Mouse (Mus musculus) spleen, postnatal 4 days (tissue): ENCODE data around the gene Tagln.

Experiments
- DNase-seq, 2 experiments: peaks; one replicate each; pipeline ENCODE4 v3.0.0; 2022; ENCODE audit warnings: low spot score in 2 of 2

Gene Tagln

DNA sequence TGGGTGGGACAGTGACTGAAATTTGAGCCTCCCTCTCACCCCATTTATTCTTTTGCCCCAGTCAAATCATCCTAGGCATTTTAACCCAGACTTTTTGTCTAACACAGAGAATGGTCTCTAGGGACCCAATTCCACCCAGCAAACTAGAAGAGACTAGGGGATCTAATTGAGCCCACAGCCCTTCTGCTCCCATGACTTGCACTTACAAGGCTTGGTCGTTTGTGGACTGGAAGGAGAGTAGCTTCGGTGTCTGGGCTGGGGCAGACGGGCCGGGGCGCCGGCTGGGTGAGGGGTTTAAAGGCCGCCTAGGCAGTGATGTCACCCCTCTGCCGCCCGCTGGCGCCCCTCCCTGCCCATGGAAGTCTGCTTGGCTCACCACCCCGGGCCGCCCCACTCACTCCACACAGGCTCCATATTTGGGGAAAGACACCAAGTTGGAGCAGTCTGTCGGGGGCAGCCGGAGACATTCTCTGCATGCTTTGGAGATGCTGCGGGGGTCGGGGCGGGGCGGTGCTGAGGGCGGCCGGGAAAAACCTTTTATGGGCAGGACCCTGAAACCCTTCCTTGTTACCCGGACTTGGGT, at the start of gene Tagln:
Gene Tagln, minus strand, starts transcription at position 431 of the 583 bp plus-strand sequence.
- DNase-seq, result no peak

DNA sequence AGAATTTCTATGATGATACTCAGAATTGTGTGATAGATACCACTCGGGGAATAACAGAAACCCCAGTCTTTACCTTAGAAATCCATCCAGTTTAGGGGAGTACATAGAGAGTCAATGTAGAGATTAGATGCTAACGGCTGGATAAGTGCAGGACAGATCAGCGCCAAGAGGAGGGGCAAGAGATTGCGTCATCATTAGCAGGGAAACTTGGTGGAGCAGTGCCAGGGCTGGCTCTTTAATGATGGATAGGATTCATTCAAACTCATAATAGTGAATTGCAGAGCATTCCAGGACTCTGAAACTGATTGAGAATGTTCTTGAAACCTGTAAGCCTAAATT, 49.3 kb upstream of the Tagln start:
- DNase-seq, result peak in 1 of 2 experiments; percentile 29

DNA sequence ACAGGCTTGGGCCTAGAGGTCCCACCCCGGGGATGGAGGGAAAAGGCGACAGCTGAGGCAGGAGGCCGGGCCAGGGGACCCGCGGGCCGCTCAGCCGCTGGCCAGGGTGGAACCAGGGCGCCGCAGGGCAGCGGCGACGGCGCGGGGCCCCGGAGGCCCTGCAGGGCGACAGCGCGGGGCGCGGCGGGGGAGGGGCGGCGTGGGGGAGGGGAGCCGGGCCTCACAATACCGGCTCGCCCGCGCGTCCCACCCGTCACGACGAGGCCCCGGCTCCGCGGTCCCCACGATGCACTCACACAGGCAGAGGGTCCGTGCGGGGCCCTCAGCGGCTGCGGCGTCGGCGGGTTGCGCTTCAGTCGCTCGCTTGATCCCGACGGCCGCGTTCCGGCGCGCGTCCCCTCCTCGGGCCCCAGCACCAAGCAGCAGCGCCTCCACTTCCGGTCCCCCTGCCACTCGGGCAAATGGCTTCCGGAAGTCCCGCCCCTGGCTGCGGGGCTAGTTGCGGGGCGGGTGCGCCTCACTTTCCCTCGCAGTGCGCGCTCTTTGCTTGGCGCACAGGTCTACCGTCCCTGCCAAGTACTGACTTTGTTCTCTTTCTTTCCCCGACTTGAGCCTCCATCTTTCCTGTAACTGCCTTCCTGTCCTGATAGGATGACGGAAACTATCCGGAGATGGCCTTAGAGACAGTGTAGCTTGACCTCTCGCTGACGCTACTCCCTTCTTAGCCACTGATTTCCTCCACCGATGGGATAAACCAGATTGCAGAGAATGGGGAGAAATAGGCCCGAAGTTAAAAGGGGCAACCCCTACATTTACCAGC, 48.8 kb upstream of the Tagln start:
- DNase-seq, result peak; percentile 87 to 94

DNA sequence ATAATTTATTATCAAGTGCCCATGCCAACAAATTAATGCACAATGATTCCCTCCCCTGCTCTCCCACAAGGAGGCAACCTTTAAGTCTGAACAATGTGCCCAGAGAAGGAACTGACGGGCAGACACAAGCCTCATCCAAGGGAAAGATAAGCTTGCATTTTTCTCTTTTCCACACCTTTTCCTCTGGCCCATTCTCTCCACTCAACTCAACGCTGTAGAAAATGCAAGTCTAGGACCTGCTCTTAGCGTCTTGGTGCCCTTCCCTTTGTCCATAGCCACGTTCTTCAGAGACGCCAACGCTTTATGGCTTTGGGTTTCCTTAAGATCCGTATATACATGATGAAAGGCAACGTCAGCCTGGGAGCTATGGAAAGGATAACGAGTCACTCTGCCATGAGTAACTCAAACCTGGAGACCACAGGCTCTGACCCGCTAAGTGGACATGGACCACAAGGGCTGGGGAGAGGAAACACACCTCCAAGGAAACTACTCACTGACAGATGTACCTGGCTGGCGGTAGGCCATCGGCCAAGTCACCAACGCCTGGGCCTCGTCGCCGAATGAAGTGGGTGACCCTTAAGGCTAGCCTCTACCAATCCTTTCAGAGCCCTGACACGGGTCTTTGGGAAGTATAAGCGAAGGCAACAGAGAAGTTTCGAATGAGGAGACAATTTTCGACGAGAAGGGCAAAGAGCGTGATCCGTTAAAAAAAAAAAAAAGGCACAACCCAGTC, 48.0 kb upstream of the Tagln start:
- DNase-seq, result peak; percentile 37 to 72

DNA sequence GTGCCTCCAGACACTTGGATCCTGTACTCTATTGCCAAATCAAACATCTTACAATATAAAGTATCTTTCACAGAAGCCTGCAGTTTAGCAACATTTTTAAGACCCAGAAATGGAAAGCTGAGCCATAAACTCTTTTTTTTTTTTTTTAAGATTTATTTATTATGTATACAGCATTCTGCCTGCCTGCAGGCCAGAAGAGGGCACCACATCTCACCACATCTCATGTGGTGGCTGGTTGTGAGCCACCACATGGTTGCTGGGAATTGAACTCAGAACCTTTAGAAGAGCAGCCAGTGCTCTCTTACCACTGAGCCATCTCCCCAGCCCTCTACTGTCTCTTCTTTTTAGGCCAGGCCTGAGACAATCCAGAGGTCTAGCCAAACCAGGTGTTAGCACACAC, 45.5 kb upstream of the Tagln start:
- no peak for DNase-seq

DNA sequence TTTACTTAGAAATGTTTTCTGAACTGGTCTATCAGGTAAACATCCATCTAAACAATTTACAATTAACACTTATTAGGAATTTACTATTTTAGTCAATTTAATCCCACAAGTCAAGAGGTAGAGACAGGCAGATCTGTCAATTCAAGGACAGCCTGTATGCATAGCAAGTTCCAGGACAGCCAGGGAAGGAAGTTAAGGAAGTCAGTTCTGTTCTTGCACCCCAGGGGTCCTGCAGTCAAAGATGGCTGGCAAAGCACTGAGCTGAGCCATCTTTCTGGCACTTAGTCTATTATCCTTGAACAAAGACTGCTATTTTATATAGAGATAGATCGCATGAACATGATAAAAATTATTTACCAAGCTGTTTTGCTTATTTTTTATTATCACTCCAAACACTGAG, 44.8 kb upstream of the Tagln start:
- DNase-seq, result no peak

DNA sequence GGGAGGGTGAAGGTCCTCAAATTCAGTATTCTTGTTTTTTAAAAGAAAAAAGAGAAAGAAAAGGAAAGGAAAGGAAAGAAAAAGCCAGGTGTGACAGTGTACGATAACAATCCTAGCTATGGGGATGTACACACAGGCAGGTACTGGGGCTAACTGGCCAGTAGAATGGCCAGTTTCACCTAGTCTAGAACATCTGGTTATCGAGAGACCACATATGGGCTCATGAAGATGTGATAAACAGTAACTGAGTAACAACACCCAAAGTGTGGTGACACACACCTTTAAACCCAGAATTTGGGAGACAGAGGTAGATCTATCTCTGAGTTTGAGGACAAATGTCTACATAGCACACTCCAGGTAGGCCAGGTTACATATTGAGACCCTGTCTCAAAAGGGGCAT, 43.9 kb upstream of the Tagln start:
- DNase-seq, result no peak

DNA sequence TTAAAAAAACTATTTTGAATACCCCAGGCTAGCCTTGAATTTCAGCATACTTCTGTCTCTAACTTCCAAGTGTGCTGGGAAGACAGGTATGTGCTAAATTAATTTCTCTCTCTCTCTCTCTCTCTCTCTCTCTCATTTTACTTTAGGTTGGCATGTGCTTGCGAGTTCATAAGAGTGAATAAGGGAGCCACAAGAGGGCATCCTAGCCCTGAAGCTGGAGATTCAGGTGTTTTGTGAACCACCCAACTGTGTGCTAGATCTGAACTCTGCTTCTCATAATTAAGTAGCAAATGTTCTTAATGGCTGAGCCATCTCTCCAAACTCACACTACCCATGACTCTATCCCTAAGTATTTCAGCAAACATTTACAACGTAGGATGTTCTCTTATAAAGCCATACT, 41.0 kb upstream of the Tagln start:
- no peak for DNase-seq

DNA sequence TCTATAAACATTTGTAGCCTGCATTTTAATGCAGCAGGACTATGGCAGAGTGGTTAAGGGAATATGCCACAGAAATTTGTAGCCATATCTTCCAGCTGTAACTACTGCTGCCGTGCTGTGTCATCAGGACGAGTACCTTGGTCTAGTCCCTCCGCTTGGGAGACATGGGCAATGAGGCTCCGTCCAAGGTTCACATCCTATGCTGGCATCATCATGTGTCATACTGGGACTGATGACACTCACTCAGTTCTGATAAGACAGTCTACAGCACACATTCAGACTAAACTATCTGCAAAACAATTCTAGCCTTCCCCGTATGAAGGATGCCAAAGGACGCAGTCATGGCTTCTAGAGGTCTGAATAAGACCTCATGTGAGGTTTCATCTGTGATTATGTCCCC, 27.7 kb upstream of the Tagln start:
- no peak for DNase-seq

DNA sequence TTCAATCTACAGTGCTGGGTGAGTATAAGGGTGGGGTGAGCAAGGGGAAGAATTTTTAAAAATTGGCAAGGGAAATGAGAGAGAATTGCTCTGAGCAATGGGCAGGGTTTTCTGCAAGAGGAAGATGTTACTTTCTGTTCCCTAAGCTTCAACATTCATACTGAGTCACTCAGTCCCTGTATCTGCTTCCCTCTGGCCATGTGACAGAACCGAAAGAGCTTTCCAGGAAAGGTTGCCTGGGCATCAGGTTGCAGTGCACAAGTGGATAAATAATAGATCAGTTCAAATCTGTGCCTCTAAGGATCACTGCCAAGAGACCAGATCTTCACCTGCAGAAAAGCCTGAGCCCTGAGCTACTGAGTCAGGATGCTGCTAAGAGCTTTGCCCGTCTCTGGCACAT, 26.0 kb upstream of the Tagln start:
- DNase-seq, result no peak

DNA sequence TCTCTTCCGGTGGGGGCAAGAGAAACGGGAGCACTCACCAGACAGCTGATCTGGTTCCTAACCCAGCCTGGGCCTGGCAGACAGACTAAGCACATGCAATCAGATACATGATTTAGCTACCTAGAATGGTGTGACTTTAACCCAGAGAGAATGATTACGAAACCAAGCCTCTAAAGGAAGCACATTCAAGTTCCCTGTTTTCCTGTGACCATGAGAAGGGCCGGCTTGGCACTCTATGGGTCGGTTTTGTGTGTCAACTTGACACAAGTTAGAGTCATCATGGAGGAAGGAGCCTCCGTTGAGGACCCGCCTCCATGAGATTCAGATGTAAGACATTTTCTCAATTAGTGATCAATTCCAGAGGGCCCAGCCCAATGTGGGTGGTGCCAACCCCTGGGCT, 23.8 kb upstream of the Tagln start:
- no peak for DNase-seq

DNA sequence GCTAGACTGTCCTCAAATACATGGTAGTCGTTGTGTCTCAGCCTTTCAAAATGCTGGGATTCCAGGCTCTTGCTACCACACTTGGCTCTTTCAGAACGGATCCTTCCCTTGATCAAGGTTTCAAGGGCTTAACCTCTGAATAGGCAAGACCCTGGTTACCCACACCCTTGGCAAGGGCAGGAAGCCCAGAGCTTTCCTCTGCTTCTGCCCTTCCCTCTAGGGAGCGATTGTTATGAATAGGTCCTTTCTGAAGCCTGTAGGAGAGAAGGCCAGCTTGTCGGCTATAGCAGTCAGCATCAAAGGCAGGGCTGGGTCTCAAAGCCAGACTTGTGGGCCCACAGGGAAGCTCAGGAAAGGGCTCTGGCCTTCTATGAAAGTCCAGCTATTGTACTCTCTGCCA, 23.0 kb upstream of the Tagln start:
- DNase-seq, result no peak

DNA sequence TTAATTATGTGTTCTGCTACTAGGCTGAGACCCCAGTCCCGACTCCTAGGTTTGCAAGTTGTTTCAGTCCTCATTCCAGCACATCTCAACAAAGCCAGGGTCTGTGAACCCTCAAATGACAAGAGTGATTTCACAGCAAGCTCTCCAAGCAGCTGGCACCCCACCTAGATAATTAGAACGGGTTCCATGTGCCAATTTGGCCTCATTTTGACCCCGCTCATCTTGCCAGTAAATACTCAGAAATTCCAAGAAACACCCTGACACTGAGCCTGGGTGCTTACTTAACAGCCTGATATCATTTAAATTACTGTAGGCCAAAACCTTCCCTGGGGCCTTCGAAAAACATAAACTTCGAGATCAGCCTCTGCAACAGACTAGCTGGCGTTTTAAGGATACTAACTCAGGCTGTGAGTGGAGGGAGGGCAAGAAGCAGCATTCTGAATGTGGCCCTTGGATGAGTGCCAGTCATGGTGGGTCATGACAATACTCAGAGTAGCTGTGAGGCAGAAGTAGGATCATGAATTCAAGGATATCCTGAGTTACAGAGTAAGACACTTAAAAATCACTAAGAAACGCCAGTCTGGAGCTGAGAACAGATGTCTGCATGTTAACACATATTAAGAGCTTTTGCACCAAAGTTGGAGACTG, 22.3 kb upstream of the Tagln start:
- DNase-seq, result no peak

DNA sequence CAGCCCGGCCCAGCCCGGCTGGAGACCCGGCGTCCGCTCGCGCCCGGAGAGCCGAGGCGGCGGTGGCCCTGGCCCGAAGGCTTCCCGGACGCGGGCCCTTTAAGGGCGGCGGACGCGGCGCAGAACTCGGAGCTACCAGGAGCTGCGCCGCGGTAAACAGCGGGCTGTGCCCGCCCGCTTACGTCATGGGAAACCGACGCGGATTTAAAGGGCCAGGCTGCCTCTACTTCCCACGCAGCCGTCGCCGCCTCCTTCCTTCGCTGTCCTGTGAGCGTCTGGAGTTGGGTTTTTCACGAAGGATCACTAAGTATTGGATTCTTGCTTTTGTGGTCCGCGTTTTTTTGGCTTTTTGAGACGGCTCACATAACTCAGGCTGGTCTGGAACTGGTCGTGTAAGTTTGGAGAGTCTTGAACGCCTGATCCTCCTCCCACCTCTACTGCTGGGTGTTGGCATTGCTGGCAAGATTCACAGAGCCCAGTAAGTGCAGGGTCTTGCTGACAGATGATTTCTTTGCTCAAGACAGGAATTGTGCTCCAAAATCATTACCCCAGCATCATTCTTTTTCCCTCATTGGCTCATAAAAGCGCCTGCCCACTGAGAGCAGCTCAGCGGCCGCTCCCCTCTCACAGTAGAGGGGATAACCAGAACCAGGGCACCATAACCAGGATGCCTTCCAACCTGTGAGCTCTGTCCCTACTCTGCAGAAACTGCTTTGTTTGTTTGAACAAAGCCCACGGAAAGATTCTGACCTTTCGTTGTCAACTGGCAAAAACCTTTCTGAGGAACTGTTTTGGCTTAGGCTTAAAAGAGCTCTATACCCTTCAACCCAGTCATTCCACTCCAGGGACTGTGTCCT, 19.5 kb upstream of the Tagln start, which contains the start of gene Sidt2:
Gene Sidt2, minus strand, starts transcription at position 152 of the 857 bp plus-strand sequence.
- DNase-seq, result peak; percentile 81 to 92

DNA sequence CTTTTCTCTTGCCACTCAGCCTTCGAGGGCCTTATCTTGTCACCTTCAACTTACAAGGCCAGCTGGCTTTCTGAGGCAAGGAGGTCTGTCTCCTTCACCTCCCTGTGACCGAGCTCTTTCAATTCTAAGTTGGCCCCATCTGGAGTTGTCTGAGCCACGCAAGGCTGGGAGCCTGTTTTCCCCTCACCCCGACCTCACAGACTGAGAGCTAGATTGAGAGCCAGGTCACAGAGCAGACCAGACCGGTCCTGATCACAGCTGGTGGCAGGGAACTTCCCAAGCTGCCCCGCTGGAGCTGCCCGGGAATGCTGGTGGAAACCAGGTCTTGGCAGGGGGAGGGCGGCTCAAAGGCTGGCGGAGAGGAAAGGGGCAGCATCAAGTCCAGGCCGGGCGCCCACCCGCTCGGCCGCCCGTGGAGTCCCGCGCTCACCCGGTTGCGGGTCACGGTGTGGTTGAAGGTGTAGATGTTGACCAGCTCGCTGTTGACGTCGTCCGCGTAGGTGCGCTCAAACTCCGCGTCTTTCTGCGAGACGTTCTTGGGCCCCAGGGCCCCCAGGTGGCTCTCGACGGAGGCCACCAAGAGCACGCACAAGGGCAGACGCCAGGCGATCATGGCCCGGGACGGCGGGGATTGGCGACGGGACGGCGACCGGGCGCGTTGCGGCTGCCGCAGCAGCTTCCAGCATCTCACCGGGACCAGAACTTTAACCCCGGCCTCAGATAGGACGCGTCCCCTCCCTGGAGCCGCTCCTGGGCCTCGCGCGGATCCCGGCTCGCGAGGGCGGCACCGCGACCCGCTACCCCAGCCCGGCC, 18.6 kb upstream of the Tagln start:
- DNase-seq, result peak; percentile 38 to 83

DNA sequence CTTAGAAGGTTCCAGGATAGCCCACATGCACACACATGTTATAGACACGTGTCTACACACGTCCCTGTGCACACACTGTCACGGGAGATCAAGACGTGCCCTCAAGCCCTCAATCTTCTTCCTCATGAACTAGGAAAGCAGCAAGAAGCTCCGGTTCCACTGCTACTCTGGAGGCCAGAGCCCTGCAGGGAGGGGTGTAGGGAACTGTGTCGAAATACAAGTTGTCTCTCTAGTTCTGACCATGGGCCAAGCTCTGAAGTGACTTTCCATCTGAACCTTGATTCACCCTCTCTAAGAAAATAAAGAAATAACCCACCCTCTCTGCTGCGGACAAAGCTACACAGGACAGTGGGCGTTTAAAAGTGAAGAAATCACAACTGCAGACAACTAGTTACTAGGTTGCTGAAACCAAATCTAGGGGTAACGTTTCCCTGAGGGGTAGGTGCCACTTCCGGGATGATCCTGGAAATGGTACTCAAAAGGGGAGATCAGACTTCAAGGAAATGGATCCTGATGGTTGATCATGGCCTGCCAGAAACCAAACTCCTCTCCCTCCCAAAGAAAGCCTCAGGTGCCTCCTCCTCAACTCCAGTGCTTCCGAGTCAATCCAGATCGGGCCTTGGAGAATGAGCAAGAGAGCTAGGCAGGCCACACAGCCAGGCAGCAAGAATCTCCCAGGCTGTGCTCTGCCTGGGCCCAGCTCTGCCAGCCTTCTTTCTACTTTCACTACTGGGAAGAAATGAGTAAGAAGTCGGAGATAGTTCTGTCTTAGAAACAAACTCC, 17.8 kb upstream of the Tagln start:
- DNase-seq, result no peak

DNA sequence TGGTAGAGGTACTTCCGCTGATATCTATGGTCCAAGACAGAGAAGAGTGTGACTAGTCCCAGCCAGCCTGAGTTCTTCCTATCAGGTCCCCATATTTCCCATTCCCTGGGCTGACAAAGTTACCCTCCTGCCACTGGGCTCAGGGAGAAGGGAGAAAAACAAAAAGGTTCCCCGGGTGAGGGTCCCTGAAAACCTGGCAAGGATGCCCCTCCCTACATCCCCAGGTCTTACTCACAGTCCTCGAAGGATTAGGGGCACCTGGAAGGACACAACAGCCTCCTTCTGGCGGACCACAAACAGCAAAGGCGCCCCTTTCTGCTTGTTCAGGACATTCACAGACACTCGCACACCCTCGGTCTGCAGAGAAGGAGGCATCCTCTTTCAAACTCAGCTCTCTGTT, 17.0 kb upstream of the Tagln start:
- DNase-seq, result no peak

DNA sequence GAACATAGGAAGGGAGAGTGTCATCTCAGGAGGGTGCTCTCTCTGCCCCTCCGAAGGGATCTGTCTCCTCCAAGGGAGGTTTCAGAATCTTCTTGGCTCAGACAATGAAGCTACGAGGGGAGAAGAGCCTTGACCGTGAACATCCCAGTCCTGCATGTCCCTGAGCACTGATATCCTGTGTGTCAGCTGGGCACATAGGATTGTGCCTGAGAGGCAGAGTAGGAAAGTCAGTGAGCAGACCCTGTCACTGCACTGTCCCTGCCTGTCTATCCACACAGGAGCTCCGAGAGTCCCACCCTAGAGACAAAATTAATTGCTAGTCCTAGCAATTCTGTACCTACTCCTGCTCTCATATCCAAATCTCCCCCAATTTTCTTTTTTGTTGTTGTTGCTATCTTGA, 16.2 kb upstream of the Tagln start:
- no peak for DNase-seq

DNA sequence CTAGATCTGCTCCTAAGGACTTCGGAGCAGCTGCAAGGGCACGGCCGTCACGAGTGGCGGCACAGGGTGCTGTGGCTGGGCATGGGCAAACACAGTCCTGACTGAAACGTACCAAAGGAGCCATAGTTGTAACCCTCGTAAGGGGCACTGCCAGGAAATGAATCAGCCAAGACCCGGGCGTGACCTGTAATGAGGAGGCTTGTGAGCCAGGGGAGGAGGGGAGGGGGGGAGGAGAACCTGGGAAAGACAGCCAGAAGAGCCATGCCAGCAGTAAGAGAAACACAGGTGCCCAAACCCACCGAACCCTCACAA, 11.0 kb upstream of the Tagln start:
- peak in 1 of 2 experiments; percentile 58 for DNase-seq
